ENCODE assay signal across 23 mouse cellular contexts in genomic region chr5:117376331-117376761, GRCm38 (mm10). TPM values are rescaled to one million over a fixed set of nuclear protein-coding genes. Genes with fewer than 3 reads are reported as not detected.
DNase-seq lines count a peak whose midpoint lies in the region; TF ChIP-seq lines count a peak whose summit lies in the region.
"Had no signal": no experiment of that assay in that cellular context is flagged by ENCODE, and none has a peak within 500 bp of the region (broad histone marks: within the 10 kb centered on the region; RNA-seq: fewer than 3 reads in every experiment).

No protein-coding gene starts in this region.

- DNase-seq in frontal cortex, postnatal 36 days (ENCODE audit: low spot score in 2 of 2), result peak; percentile 64 to 71
- DNase-seq in frontal cortex, postnatal 10 days (ENCODE audit: low spot score in 2 of 2), result no peak
- peak; percentile 53 to 56 for DNase-seq in left cerebral cortex, adult 2 months (ENCODE audit: extremely low spot score in 1 of 2, low spot score in 2 of 2)
- no peak for DNase-seq in left cerebral cortex, postnatal 4 days
- peak; percentile 59 to 69 for DNase-seq in right cerebral cortex, postnatal 36 days (ENCODE audit: low spot score in 2 of 2)
- no peak for DNase-seq in yolk sac, embryonic 10.5 days (ENCODE audit: low spot score)
- no peak for DNase-seq in T-cell, adult 2 months (ENCODE audit: low spot score)
- DNase-seq: adrenal gland, postnatal 25 days; cerebellum, adult 9-10 months; gastrocnemius, postnatal 36 days; heart, postnatal 36 days; kidney, adult 2 months; kidney, postnatal 10 days; lung, adult 18-20 months; lung, postnatal 14 days; thymus, adult 2 months had no signal

- peaks cover 16% of the 10 kb centered on the region for H3K4me1 ChIP-seq in cortical plate, adult 2 months (ENCODE audit: control insufficient read depth, insufficient read depth, low read length)
- H3K4me1 ChIP-seq: forebrain, embryonic 15.5 days; hindbrain, embryonic 13.5 days; liver, embryonic 12.5 days; midbrain, embryonic 12.5 days; neural tube, embryonic 15.5 days had no signal

- no peak overlapping the region for H3K4me3 ChIP-seq in left cerebral cortex, adult 2 months
- no peak overlapping the region for H3K4me3 ChIP-seq in cortical plate, adult 2 months (ENCODE audit: insufficient read depth, low read length)
- H3K4me3 ChIP-seq: embryonic facial prominence, embryonic 10.5 days; forebrain, embryonic 15.5 days; hindbrain, embryonic 13.5 days; liver, embryonic 12.5 days; midbrain, embryonic 12.5 days; neural tube, embryonic 15.5 days had no signal

- intact Hi-C loops in left cerebral cortex, adult 2 months (cut with DNase I), result no loop called here
- intact Hi-C loops in left cerebral cortex, postnatal 4 days (cut with DNase I), result no loop called here

- no peak for TF ChIP-seq CTCF in left cerebral cortex, adult 2 months (IDR thresholded peaks at IDR 0.05)
- no peak for TF ChIP-seq CTCF in cortical plate, adult 2 months (IDR thresholded peaks at IDR 0.05; ENCODE audit: extremely low read depth, insufficient read depth, low read length)

- peak overlapping the region; percentile 83 for H3K27ac ChIP-seq in left cerebral cortex, adult 2 months
- peak overlapping the region; percentile 56; the same call in 1 of the 2 replicates for H3K27ac ChIP-seq in cortical plate, adult 2 months (ENCODE audit: insufficient read depth, low read length)
- H3K27ac ChIP-seq: embryonic facial prominence, embryonic 10.5 days; forebrain, embryonic 15.5 days; hindbrain, embryonic 13.5 days; liver, embryonic 12.5 days; midbrain, embryonic 12.5 days; neural tube, embryonic 15.5 days had no signal

- TF ChIP-seq POLR2A in cortical plate, adult 2 months (IDR thresholded peaks at IDR 0.05; ENCODE audit: extremely low read depth, insufficient read depth, low read length), result 0 out of 2 replicates have a peak, but pooled peaks have one; percentile 31

RNA-seq across cellular contexts. Expression of gene Rfc5, which starts 12.5 kb away (rescaled TPM):
- total RNA-seq in left cerebral cortex, adult 2 months (2021), result 10 to 100 TPM; 16.1 to 16.7 TPM
- total RNA-seq in left cerebral cortex, postnatal 4 days (2021), result 10 to 100 TPM; 20.2 to 26.4 TPM
- polyA plus RNA-seq in cortical plate, adult 2 months (2012; rRNA removed), result 16.8 and 18.5 TPM in 2 replicates

RNA-seq across cellular contexts. Expression of gene Wsb2, which starts 19.2 kb away (rescaled TPM):
- total RNA-seq in left cerebral cortex, adult 2 months (2021), result 100 to 1,000 TPM; 302 TPM
- total RNA-seq in left cerebral cortex, postnatal 4 days (2021), result 100 to 1,000 TPM; 407 to 423 TPM
- polyA plus RNA-seq in cortical plate, adult 2 months (2012; rRNA removed), result 414 and 428 TPM in 2 replicates

RNA-seq across cellular contexts. Expression of gene Ksr2, which starts 37.5 kb away (rescaled TPM):
- 10 to 100 TPM; 40.8 to 47.2 TPM for total RNA-seq in left cerebral cortex, adult 2 months (2021)
- total RNA-seq in left cerebral cortex, postnatal 4 days (2021), result 10 to 100 TPM; 23.4 to 24.1 TPM
- polyA plus RNA-seq in cortical plate, adult 2 months (2012; rRNA removed), result 9.1 TPM in 2 replicates
- polyA plus RNA-seq: liver, embryonic 12.5 days had no signal

RNA-seq across cellular contexts. Expression of gene Vsig10, which starts 57.5 kb away (rescaled TPM):
- 1 to 10 TPM; 1.7 to 2.1 TPM for total RNA-seq in left cerebral cortex, adult 2 months (2021)
- 1 to 10 TPM; 1.9 to 3.1 TPM for total RNA-seq in left cerebral cortex, postnatal 4 days (2021)
- 2.1 and 2.9 TPM in 2 replicates for polyA plus RNA-seq in cortical plate, adult 2 months (2012; rRNA removed)

Comparison
In these comparisons a context has a peak if more than half of its experiments do, and no peak if none do; other contexts are left out.
1. DNase-seq: peak in frontal cortex, postnatal 36 days (2 of 2), left cerebral cortex, adult 2 months (2 of 2) and right cerebral cortex, postnatal 36 days (2 of 2); none in frontal cortex, postnatal 10 days (0 of 2), left cerebral cortex, postnatal 4 days (single experiment), yolk sac, embryonic 10.5 days (single experiment) and T-cell, adult 2 months (single experiment).